Mouse (Mus musculus): ENCODE data around the gene Ccdc160. TPM values are rescaled to one million over a fixed set of nuclear protein-coding genes. Genes with fewer than 3 reads are reported as not detected.

The Ccdc160 gene
- 1 to 10 TPM; 2.8 to 2.9 TPM for total RNA-seq (2021)
- long read RNA-seq, experiment 1 = 0 reads
- long read RNA-seq, experiment 2, transcript Ccdc160-201 (2 exons, 1,536 nt) = major isoform, 6 of 6 reads
- long read RNA-seq, experiment 2, partial matches to known transcripts = 0 of 6 reads
- long read RNA-seq, experiment 2, other reads (novel, unspliced or antisense) = 0 of 6 reads

GRCm38 (mm10) chrX:52790980-52791593, at the start of gene Ccdc160:
Gene Ccdc160, plus strand, starts transcription at chrX:52791200.
- Histone ChIP-seq H3K27ac (peak within 1 kb of the TSS; percentile 78), H3K4me3 (peak within 1 kb of the TSS; percentile 61)
- DNase-seq (ENCODE audit: low spot score in 2 of 2) = peak; percentile 42 to 48
- no peak; the same call in 1 of the 2 replicates for TF ChIP-seq CTCF (conservative IDR thresholded peaks at IDR 0.05)

GRCm38 (mm10) chrX:52743781-52744180, 47.2 kb upstream of the Ccdc160 start:
- no peak for TF ChIP-seq CTCF (conservative IDR thresholded peaks at IDR 0.05)
- Histone ChIP-seq H3K27ac (no peak overlapping the region), H3K4me3 (peak overlapping the region; percentile 34)
- no peak for DNase-seq (ENCODE audit: low spot score in 2 of 2)

DNA sequence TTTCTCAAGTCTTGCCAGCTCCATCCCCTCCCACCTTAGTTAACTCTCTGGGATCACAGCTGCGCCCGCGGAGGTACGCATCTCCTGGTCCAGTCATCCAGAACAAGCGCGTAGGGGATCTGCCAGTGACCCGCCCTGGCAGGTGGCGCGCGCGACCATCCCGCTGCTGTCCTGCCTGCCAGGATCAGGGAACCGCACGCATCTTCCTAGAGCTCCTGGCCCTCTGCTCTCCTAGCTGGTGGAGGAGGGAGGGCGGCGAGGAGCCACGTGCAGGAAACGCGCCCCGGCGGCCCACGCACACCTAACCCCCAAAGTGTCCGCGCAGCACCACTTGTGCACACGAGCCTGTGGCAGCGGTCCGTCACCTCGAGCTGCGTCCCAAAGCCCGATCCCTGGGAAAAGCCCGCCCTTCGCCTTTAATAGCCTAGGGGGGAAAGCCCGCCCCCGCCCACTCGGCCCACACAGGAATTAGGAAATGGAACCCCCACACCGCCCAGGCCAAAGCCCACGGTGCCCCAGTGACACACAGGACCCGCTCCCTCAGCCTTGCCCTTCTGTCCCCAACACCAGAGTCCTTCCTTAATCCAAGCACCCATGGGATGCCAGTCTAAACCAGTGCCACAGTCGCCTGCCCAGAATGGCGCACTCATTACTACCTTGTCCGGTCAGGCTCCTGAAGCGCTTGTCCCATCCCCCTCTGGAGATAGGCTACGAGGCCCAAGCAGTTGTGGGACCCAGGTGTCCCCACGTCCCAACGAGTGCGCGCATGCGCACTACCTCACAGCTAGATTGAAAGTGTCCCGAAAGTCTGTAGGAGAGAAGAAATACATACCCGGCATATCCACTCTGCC, 46.6 kb upstream of the Ccdc160 start:
- TF ChIP-seq CTCF (conservative IDR thresholded peaks at IDR 0.05) = no peak
- no peak for DNase-seq (ENCODE audit: low spot score in 2 of 2)
- Histone ChIP-seq H3K4me3 (peak overlapping the region; percentile 34), H3K27ac (no peak overlapping the region)

DNA sequence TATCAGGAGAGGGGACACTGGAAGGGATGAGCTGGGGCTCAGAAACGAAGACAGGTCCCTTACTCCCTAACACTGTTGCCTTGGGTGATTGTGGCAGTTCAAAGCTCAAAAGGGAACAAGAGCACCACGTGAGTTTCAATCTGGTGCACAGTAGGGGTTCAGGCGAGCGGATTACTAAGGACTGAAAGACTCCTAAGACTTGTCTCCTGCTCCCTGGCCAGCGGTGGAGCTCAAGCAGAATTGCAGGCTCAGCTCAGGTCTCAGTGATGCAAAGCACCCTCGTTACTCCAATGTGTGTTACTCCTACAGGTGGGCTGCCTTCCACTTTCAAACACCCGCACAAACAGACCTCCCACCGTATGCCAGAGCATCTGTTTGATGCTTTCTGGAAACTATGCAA, 45.5 kb upstream of the Ccdc160 start:
- TF ChIP-seq CTCF (conservative IDR thresholded peaks at IDR 0.05) = no peak
- peak in 1 of 2 experiments; percentile 14 for DNase-seq (ENCODE audit: low spot score in 2 of 2)

DNA sequence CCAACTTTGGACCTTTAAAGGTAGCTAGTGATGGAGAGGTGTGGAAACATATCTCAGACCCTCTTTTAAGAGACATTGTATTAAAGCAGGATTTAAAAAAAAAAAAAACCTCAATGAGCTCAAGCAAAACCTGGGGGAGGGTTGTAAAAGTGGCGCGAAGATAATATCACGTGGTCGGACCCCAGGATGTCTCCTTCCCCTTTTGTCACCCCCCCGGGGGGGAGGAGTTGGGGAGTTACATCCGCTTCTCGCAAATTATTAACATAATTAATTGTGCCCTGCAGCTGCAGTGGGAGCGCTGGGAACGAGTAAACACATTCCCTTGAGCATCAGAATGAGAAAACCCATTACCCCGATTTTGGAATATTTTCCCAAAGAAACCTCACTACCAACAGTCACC, 45.1 kb upstream of the Ccdc160 start:
- H3K4me3 ChIP-seq = no peak overlapping the region
- DNase-seq (ENCODE audit: low spot score in 2 of 2) = no peak
- TF ChIP-seq CTCF (conservative IDR thresholded peaks at IDR 0.05) = no peak

More for the DNA sequence above, 45.5 kb upstream of the Ccdc160 start:
- Histone ChIP-seq H3K27ac (no peak overlapping the region), H3K4me3 (no peak overlapping the region)

GRCm38 (mm10) chrX:52746849-52747248, 44.2 kb upstream of the Ccdc160 start:
- DNase-seq (ENCODE audit: low spot score in 2 of 2) = no peak
- TF ChIP-seq CTCF (conservative IDR thresholded peaks at IDR 0.05) = no peak
- Histone ChIP-seq H3K4me3 (no peak overlapping the region), H3K27ac (no peak overlapping the region)

More for the DNA sequence above, 45.1 kb upstream of the Ccdc160 start:
- no peak overlapping the region for H3K27ac ChIP-seq

DNA sequence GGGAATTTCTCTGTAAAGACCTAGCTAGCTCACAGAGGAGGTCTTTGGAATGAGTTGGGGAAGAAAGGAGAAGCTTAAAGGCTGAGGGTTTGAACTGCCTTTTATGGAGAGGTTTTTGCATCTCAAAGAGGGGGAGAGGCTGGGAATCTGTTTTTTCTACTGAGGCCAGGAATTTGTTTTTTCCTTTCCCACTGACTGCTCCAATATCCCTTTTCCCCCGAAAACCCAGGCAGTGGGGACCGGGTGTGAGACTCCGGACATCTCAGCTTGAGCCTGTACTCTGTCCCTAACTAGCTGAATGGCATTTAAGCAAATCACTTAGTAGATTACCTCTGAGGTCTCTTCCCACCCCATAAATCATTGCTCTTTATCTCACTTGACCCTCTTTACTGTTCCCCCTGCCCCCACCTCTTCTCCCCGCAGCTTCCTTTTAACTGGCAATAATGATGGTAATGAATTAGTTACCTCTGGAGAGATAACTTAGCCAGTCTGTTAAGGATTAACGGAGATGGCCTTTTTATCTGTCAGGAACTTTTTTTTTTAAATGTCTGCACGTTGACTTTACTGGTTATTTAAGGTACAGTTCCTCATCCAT, 37.4 kb upstream of the Ccdc160 start:
- no peak for TF ChIP-seq CTCF (conservative IDR thresholded peaks at IDR 0.05)
- no peak for DNase-seq (ENCODE audit: low spot score in 2 of 2)
- H3K4me3 ChIP-seq = no peak overlapping the region
- H3K27ac ChIP-seq = no peak overlapping the region

GRCm38 (mm10) chrX:52757164-52757563, 33.8 kb upstream of the Ccdc160 start:
- DNase-seq (ENCODE audit: low spot score in 2 of 2) = no peak
- Histone ChIP-seq H3K4me3 (no peak overlapping the region), H3K27ac (no peak overlapping the region)
- no peak for TF ChIP-seq CTCF (conservative IDR thresholded peaks at IDR 0.05)

DNA sequence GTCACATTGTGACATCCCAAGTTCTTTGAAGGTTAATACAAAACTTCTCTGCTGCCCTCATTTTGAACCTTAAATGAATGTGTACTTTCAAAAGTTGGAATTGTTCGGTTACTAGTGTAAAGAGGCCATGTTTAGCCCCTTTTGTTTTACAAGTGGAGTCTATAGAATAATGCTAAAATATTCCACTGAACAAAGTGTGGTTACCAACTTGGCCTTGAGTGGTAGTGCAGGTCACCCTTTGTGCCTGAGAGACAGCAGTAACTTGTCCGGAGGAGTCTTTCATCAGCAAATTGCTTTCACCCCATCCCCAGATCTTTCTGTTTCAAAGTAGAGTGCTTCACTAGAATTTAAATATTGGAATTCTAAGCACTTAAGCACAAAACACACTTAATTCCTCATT, 31.8 kb upstream of the Ccdc160 start:
- no peak overlapping the region for H3K4me3 ChIP-seq
- no peak for DNase-seq (ENCODE audit: low spot score in 2 of 2)
- TF ChIP-seq CTCF (conservative IDR thresholded peaks at IDR 0.05) = no peak
- H3K27ac ChIP-seq = no peak overlapping the region

DNA sequence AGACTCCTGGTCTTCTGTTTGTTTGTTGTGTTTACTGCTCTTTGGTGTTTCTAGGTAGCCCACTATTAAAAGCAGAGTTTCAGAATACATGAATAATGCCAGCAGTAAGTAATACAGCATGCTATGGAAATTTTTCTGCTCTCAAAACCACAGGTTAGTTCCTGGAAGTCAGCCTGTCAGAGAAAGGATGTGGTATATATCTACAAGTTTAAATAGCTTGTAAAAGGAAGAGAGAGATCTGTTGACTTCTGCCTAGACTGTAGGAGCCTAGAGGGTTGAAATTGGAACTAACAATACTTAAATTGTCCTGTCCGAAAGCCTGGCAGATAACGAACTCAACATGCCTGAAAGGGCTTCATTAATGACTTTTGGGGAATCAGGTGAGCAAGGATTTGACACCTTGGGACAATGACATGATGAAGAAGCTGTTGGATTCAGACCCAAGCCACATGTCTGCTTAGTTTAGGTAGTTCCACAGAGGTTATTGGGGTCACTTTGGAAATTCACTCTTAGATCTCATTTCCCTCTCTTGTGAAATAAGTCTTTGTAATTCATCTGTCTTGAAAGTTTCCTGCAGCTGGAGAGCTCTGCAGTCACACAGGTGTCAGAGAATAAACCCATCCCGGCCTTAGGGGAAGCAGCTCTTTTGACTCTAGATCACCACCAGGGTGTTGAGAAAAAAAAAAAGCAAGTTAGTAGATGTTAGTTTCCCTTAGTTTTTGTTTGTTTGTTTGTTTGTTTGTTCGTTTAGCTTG, 30.6 kb upstream of the Ccdc160 start:
- no peak for TF ChIP-seq CTCF (conservative IDR thresholded peaks at IDR 0.05)
- no peak for DNase-seq (ENCODE audit: low spot score in 2 of 2)
- no peak overlapping the region for H3K27ac ChIP-seq
- no peak overlapping the region for H3K4me3 ChIP-seq

DNA sequence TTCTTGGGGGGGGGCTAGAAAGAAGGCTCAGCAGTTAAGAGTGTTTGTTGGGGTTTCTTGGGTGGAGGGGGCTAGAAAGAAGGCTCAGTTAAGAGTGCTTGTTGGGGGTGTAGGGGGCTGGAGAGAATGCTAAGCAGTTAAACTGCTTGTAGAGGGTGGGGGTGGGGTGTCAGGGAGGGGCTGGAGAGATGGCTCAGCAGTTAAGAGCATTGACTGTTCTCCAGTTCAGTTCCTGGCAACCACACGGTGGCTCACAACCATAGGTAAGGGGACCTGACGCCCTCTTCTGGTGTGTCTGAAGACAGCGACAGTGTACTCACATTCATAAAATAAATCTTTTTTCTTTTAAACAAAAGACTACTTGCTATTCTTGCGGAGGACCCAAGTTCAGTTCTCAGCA, 28.8 kb upstream of the Ccdc160 start:
- no peak for TF ChIP-seq CTCF (conservative IDR thresholded peaks at IDR 0.05)
- no peak for DNase-seq (ENCODE audit: low spot score in 2 of 2)
- Histone ChIP-seq H3K27ac (no peak overlapping the region), H3K4me3 (no peak overlapping the region)

GRCm38 (mm10) chrX:52775973-52776372, 15.0 kb upstream of the Ccdc160 start:
- Histone ChIP-seq H3K27ac (no peak overlapping the region), H3K4me3 (no peak overlapping the region)
- peak; percentile 80 for TF ChIP-seq CTCF (conservative IDR thresholded peaks at IDR 0.05)
- peak; percentile 2 to 10 for DNase-seq (ENCODE audit: low spot score in 2 of 2)

Data from layer of hippocampus, adult 2 months (tissue).